Mouse (Mus musculus): ENCODE measurements around the gene Hoxd12. TPM values are rescaled to one million over a fixed set of nuclear protein-coding genes. Genes with fewer than 3 reads are reported as not detected.
A peak's percentile ranks its signal among the peaks of the same experiment; 100 is the strongest.

The Hoxd12 gene
- polyA plus RNA-seq, 1 experiment = not detected

GRCm38 (mm10) chr2:74714881-74715280 lies 40.1 kb downstream of the Hoxd12 start:
- DNase-seq = no peak
- TF ChIP-seq POLR2A (IDR thresholded peaks at IDR 0.05; ENCODE audit: borderline replicate concordance, extremely low read depth, low read depth, low read length) (no peak), CTCF (IDR thresholded peaks at IDR 0.05; ENCODE audit: insufficient read depth, low read length) (no peak)
- WGBS = 4% methylated on average over 14 of the region's 14 CpGs
- no peak overlapping the region for H3K4me3 ChIP-seq (replicated peaks; ENCODE audit: extremely low read depth, low read depth, low read length)
- H3K4me1 ChIP-seq (ENCODE audit: control insufficient read depth, insufficient read depth, low read length) = no peaks in the 10 kb centered on the region

- Histone ChIP-seq H3K4me3 (replicated peaks; ENCODE audit: extremely low read depth, low read depth, low read length) (peak overlapping the region; percentile 18), H3K4me1 (ENCODE audit: control insufficient read depth, insufficient read depth, low read length) (no peaks in the 10 kb centered on the region)
- DNase-seq = peak; percentile 70
- TF ChIP-seq CTCF (IDR thresholded peaks at IDR 0.05; ENCODE audit: insufficient read depth, low read length) (peak; percentile 84), POLR2A (IDR thresholded peaks at IDR 0.05; ENCODE audit: borderline replicate concordance, extremely low read depth, low read depth, low read length) (no peak)
- 5% methylated on average over 26 of the region's 26 CpGs for WGBS
These were observed 40.9 kb downstream of the Hoxd12 start for GRCm38 (mm10) chr2:74715504-74716241.

- 24% methylated on average over 2 of the region's 2 CpGs for WGBS
- no peak overlapping the region for H3K4me3 ChIP-seq (replicated peaks; ENCODE audit: extremely low read depth, low read depth, low read length)
- no peak for TF ChIP-seq CTCF (IDR thresholded peaks at IDR 0.05; ENCODE audit: insufficient read depth, low read length)
- no peak for TF ChIP-seq POLR2A (IDR thresholded peaks at IDR 0.05; ENCODE audit: borderline replicate concordance, extremely low read depth, low read depth, low read length)
- H3K4me1 ChIP-seq (ENCODE audit: control insufficient read depth, insufficient read depth, low read length) = no peaks in the 10 kb centered on the region
- no peak for DNase-seq
These were observed 45.6 kb downstream of the Hoxd12 start for GRCm38 (mm10) chr2:74720384-74720783.

- no peaks in the 10 kb centered on the region for H3K4me1 ChIP-seq (ENCODE audit: control insufficient read depth, insufficient read depth, low read length)
- no peak overlapping the region for H3K4me3 ChIP-seq (replicated peaks; ENCODE audit: extremely low read depth, low read depth, low read length)
- 27% methylated on average over 5 of the region's 5 CpGs for WGBS
- no peak for TF ChIP-seq POLR2A (IDR thresholded peaks at IDR 0.05; ENCODE audit: borderline replicate concordance, extremely low read depth, low read depth, low read length)
- TF ChIP-seq CTCF (IDR thresholded peaks at IDR 0.05; ENCODE audit: insufficient read depth, low read length) = no peak
- DNase-seq = no peak
These were observed 46.2 kb downstream of the Hoxd12 start for GRCm38 (mm10) chr2:74720955-74721491.

GRCm38 (mm10) chr2:74721882-74722281 lies 47.1 kb downstream of the Hoxd12 start:
- H3K4me3 ChIP-seq (replicated peaks; ENCODE audit: extremely low read depth, low read depth, low read length) = no peak overlapping the region
- no peak for DNase-seq
- TF ChIP-seq POLR2A (IDR thresholded peaks at IDR 0.05; ENCODE audit: borderline replicate concordance, extremely low read depth, low read depth, low read length) = no peak
- no peak for TF ChIP-seq CTCF (IDR thresholded peaks at IDR 0.05; ENCODE audit: insufficient read depth, low read length)
- no peaks in the 10 kb centered on the region for H3K4me1 ChIP-seq (ENCODE audit: control insufficient read depth, insufficient read depth, low read length)
- 15% methylated on average over 6 of the region's 6 CpGs for WGBS

- Histone ChIP-seq H3K4me3 (replicated peaks; ENCODE audit: extremely low read depth, low read depth, low read length) (no peak overlapping the region), H3K4me1 (ENCODE audit: control insufficient read depth, insufficient read depth, low read length) (no peaks in the 10 kb centered on the region)
- TF ChIP-seq CTCF (IDR thresholded peaks at IDR 0.05; ENCODE audit: insufficient read depth, low read length) (no peak), POLR2A (IDR thresholded peaks at IDR 0.05; ENCODE audit: borderline replicate concordance, extremely low read depth, low read depth, low read length) (no peak)
- 17% methylated on average over 8 of the region's 8 CpGs for WGBS
- no peak for DNase-seq
These were observed 48.1 kb downstream of the Hoxd12 start for GRCm38 (mm10) chr2:74722949-74723348.

- no peaks in the 10 kb centered on the region for H3K4me1 ChIP-seq (ENCODE audit: control insufficient read depth, insufficient read depth, low read length)
- WGBS = 44% methylated on average over 7 of the region's 7 CpGs
- DNase-seq = no peak
- no peak overlapping the region for H3K4me3 ChIP-seq (replicated peaks; ENCODE audit: extremely low read depth, low read depth, low read length)
- TF ChIP-seq POLR2A (IDR thresholded peaks at IDR 0.05; ENCODE audit: borderline replicate concordance, extremely low read depth, low read depth, low read length) (no peak), CTCF (IDR thresholded peaks at IDR 0.05; ENCODE audit: insufficient read depth, low read length) (no peak)
These were observed 49.6 kb downstream of the Hoxd12 start for GRCm38 (mm10) chr2:74724244-74725015.

GRCm38 (mm10) chr2:74725171-74725570 lies 50.4 kb downstream of the Hoxd12 start:
- Histone ChIP-seq H3K4me1 (ENCODE audit: control insufficient read depth, insufficient read depth, low read length) (no peaks in the 10 kb centered on the region), H3K4me3 (replicated peaks; ENCODE audit: extremely low read depth, low read depth, low read length) (no peak overlapping the region)
- TF ChIP-seq CTCF (IDR thresholded peaks at IDR 0.05; ENCODE audit: insufficient read depth, low read length) = no peak
- no peak for TF ChIP-seq POLR2A (IDR thresholded peaks at IDR 0.05; ENCODE audit: borderline replicate concordance, extremely low read depth, low read depth, low read length)
- no peak for DNase-seq
- WGBS = 18% methylated on average over 17 of the region's 17 CpGs

- Histone ChIP-seq H3K4me1 (ENCODE audit: control insufficient read depth, insufficient read depth, low read length) (no peaks in the 10 kb centered on the region), H3K4me3 (replicated peaks; ENCODE audit: extremely low read depth, low read depth, low read length) (no peak within 1 kb of the TSS)
- TF ChIP-seq CTCF (IDR thresholded peaks at IDR 0.05; ENCODE audit: insufficient read depth, low read length) (no peak), POLR2A (IDR thresholded peaks at IDR 0.05; ENCODE audit: borderline replicate concordance, extremely low read depth, low read depth, low read length) (no peak)
- DNase-seq = no peak
- 21% methylated on average over 5 of the region's 5 CpGs for whole genome bisulfite sequencing
These were observed 51.7 kb downstream of the Hoxd12 start, which contains the start of gene Gm28230 for GRCm38 (mm10) chr2:74726551-74726950. Gene Gm28230 (plus strand): TSS chr2:74726728.
